Mouse (Mus musculus) C2C12 (cell line): Measurements from ENCODE around the gene Psmd7. TPM values are rescaled to one million over a fixed set of nuclear protein-coding genes. Genes with fewer than 3 reads are reported as not detected.

Experiments used
- H3K27me3 ChIP-seq: one replicate; pipeline ENCODE4 v1.6.1; 2011; ENCODE audit not compliant: control insufficient read depth, insufficient read depth, insufficient read length
- H3K36me3 ChIP-seq: one replicate; pipeline ENCODE4 v1.6.1; 2011; ENCODE audit not compliant: control insufficient read depth, insufficient read depth
- H3K4me3 ChIP-seq: one replicate; pipeline ENCODE4 v1.5.1; 2011; ENCODE audit warnings: mild to moderate bottlenecking, control low read depth; ENCODE audit not compliant: poor library complexity, insufficient read depth, severe bottlenecking
- H3K79me2 ChIP-seq: one replicate; pipeline ENCODE4 v1.6.1; 2011; ENCODE audit not compliant: control insufficient read depth, insufficient read depth
- H3K79me3 ChIP-seq: one replicate; pipeline ENCODE4 v1.6.1; 2011; ENCODE audit warnings: low read depth, control low read depth
- H3ac ChIP-seq: one replicate; pipeline ENCODE3; 2011; ENCODE audit warnings: low read depth; ENCODE audit not compliant: control insufficient read depth, insufficient read length
- CEBPB ChIP-seq: IDR thresholded peaks from one replicate; pipeline ENCODE4 v1.6.1; 2011; ENCODE audit warnings: low read depth, mild to moderate bottlenecking, control low read depth, moderate library complexity
- CTCF ChIP-seq: IDR thresholded peaks from one replicate; pipeline ENCODE4 v1.5.1; 2011; ENCODE audit not compliant: control insufficient read depth, insufficient read depth, insufficient read length
- FOSL1 ChIP-seq: IDR thresholded peaks from one replicate; pipeline ENCODE4 v1.8.0; 2011; ENCODE audit warnings: mild to moderate bottlenecking, low read length; ENCODE audit not compliant: poor library complexity, insufficient read depth, severe bottlenecking
- MAX ChIP-seq: IDR thresholded peaks from one replicate; pipeline ENCODE4 v1.6.1; 2011; ENCODE audit warnings: mild to moderate bottlenecking, control low read depth
- MYOD1 ChIP-seq: IDR thresholded peaks from one replicate; pipeline ENCODE4 v1.6.1; 2011; ENCODE audit warnings: low read depth; ENCODE audit not compliant: control insufficient read depth, insufficient read length
- MYOG ChIP-seq: IDR thresholded peaks from one replicate; pipeline ENCODE4 v1.6.1; 2011; ENCODE audit not compliant: control insufficient read depth, insufficient read length; ENCODE audit errors: extremely low read depth
- USF1 ChIP-seq: IDR thresholded peaks from one replicate; pipeline ENCODE4 v1.6.1; 2011; ENCODE audit warnings: low read depth, mild to moderate bottlenecking, control low read depth, moderate library complexity
- microRNA-seq: library from miRNA; unstranded; fragments of <30 nt; microRNA quantifications from one replicate; pipeline ENCODE4, GENCODE M21; 2019; ENCODE audit warnings: borderline microRNAs expressed
- polyA plus RNA-seq: library from polyadenylated mRNA; unstranded; fragments of >200 nt; fragmentation: generic; extraction: Trizol; gene quantifications from one replicate; pipeline ENCODE4 v1.2.1, GENCODE M21; 2012; ENCODE audit warnings: missing spikeins

Psmd7 gene
- polyA plus RNA-seq, 1 experiment: 226 TPM

- Histone ChIP-seq H3K27me3 (no peaks in the 10 kb centered on the region), H3K36me3 (peaks cover 56% of the 10 kb centered on the region), H3ac (no peak overlapping the region), H3K4me3 (no peak overlapping the region), H3K79me2 (no peaks in the 10 kb centered on the region), H3K79me3 (no peaks in the 10 kb centered on the region)
- TF ChIP-seq FOSL1 (no peak), USF1 (no peak), MAX (no peak), MYOD1 (no peak), CTCF (no peak), CEBPB (no peak), MYOG (no peak)
These were observed 50.8 kb downstream of the Psmd7 start for GRCm38 (mm10) chr8:107537472-107537871.

Small RNAs within 50 kb of the gene (microRNA-seq; reads per million reads assigned to microRNA genes)
- 16,771 reads per million, percentile 97 among the genes with 10 or more reads in this experiment for gene Mir140

Other genes starting within 250 kb of the Psmd7 start
- gene Nqo1, start 185.3 kb downstream of the Psmd7 start, polyA plus RNA-seq: 142 TPM
- 94.5 TPM for gene Nob1, start 163.4 kb downstream of the Psmd7 start, polyA plus RNA-seq
- 78.8 TPM for gene Wwp2, start 152.1 kb downstream of the Psmd7 start, polyA plus RNA-seq